Mouse (Mus musculus) midbrain, embryonic 11.5 days (tissue): Measurements from ENCODE around the gene Hp. TPM values are rescaled to one million over a fixed set of nuclear protein-coding genes. Genes with fewer than 3 reads are reported as not detected.

Source experiments
- ATAC-seq: fragments of 200-750 bp; cut with Nextera tagmentation; 2 replicates; pipeline ENCODE4 v1.8.0; 2017; ENCODE audit warnings: moderate TSS enrichment, moderate library complexity; ENCODE audit not compliant: low FRiP score
- DNase-seq: peaks from one replicate; pipeline ENCODE4 v3.0.0; 2015; ENCODE audit warnings: low spot score; ENCODE audit errors: missing footprints
- H3K27ac ChIP-seq: fragments of 300-500 bp; sonication (generic); 2 replicates; pipeline ENCODE4 v1.5.1; 2014; ENCODE audit warnings: low read depth, low read length
- H3K27me3 ChIP-seq: fragments of 300-500 bp; sonication (generic); 2 replicates; pipeline ENCODE4 v1.6.1; 2014; ENCODE audit warnings: mild to moderate bottlenecking, low read length, moderate library complexity, mixed read lengths; ENCODE audit not compliant: control insufficient read depth, insufficient read depth
- H3K36me3 ChIP-seq: fragments of 300-500 bp; sonication (generic); 2 replicates; pipeline ENCODE4 v1.6.1; 2014; ENCODE audit warnings: mild to moderate bottlenecking, low read length, moderate library complexity, mixed read lengths; ENCODE audit not compliant: control insufficient read depth, insufficient read depth
- H3K4me1 ChIP-seq: fragments of 300-500 bp; sonication (generic); 2 replicates; pipeline ENCODE4 v1.6.1; 2014; ENCODE audit warnings: low read length; ENCODE audit not compliant: control insufficient read depth, insufficient read depth
- H3K4me2 ChIP-seq: fragments of 300-500 bp; sonication (generic); 2 replicates; pipeline ENCODE4 v1.6.1; 2014; ENCODE audit warnings: mild to moderate bottlenecking, moderate library complexity
- H3K4me3 ChIP-seq: fragments of 300-500 bp; sonication (generic); 2 replicates; pipeline ENCODE4 v1.5.1; 2014; ENCODE audit warnings: low read depth, low read length
- H3K9ac ChIP-seq: fragments of 300-500 bp; sonication (generic); 2 replicates; pipeline ENCODE4 v1.6.1; 2014; ENCODE audit warnings: low read length
- H3K9me3 ChIP-seq: fragments of 300-500 bp; sonication (generic); 2 replicates; pipeline ENCODE4 v1.6.1; 2016; ENCODE audit warnings: low read length; ENCODE audit not compliant: control insufficient read depth
- WGBS: fragments of 180-500 bp; shearing (Covaris S2); extraction: QIAGEN DNeasy Blood & Tissue Kit; methylation state at CpG from one replicate; pipeline ENCODE4 v1.1.7; 2014; 5-methylcytosine and 5-hydroxymethylcytosine counted together
- polyA plus RNA-seq: library from polyadenylated mRNA; unstranded; fragments of >200 nt; fragmentation: Nextera tagmentation; extraction: Ambion mirVana; gene quantifications from 2 replicates; pipeline ENCODE4 v1.2.1, GENCODE M21; 2014

The Hp gene
- 0.33 and 0.34 TPM in 2 replicates for polyA plus RNA-seq

GRCm38 (mm10) chr8:109578900-109579301 is at the start of gene Hp:
Gene Hp, minus strand, starts transcription at chr8:109579172.
- Histone ChIP-seq H3K36me3 (no peaks in the 10 kb centered on the region), H3K4me1 (no peaks in the 10 kb centered on the region), H3K4me2 (no peak within 1 kb of the TSS), H3K27me3 (no peaks in the 10 kb centered on the region), H3K9ac (no peak within 1 kb of the TSS), H3K9me3 (no peaks in the 10 kb centered on the region), H3K27ac (no peak within 1 kb of the TSS), H3K4me3 (no peak within 1 kb of the TSS)
- ATAC-seq: no peak
- WGBS: 74% methylated on average over 8 of the region's 8 CpGs
- DNase-seq: no peak

GRCm38 (mm10) chr8:109628638-109629037 is 49.7 kb upstream of the Hp start:
- 84% methylated on average over 6 of the region's 6 CpGs for WGBS
- ATAC-seq: no peak
- Histone ChIP-seq H3K4me2 (no peak overlapping the region), H3K4me3 (no peak overlapping the region), H3K9me3 (no peaks in the 10 kb centered on the region), H3K27me3 (no peaks in the 10 kb centered on the region), H3K9ac (no peak overlapping the region), H3K27ac (no peak overlapping the region), H3K36me3 (no peaks in the 10 kb centered on the region), H3K4me1 (no peaks in the 10 kb centered on the region)
- DNase-seq: no peak

GRCm38 (mm10) chr8:109615569-109615968 is 36.6 kb upstream of the Hp start:
- ATAC-seq (no peak), DNase-seq (no peak)
- 84% methylated on average over 3 of the region's 3 CpGs for WGBS
- 0 out of 2 replicates have a peak, but pooled peaks cover 3% of the 10 kb centered on the region for H3K9me3 ChIP-seq
- no peaks in the 10 kb centered on the region for H3K27me3 ChIP-seq
- no peak overlapping the region for H3K27ac ChIP-seq
- no peak overlapping the region for H3K4me2 ChIP-seq
- no peak overlapping the region for H3K9ac ChIP-seq
- H3K4me3 ChIP-seq: no peak overlapping the region
- H3K36me3 ChIP-seq: no peaks in the 10 kb centered on the region
- H3K4me1 ChIP-seq: no peaks in the 10 kb centered on the region

GRCm38 (mm10) chr8:109614243-109615210 is 35.6 kb upstream of the Hp start, which contains the start of gene Pkd1l3:
Gene Pkd1l3, plus strand, starts transcription at chr8:109614517.
- DNase-seq: no peak
- Histone ChIP-seq H3K27ac (no peak within 1 kb of the TSS), H3K9me3 (0 out of 2 replicates have a peak, but pooled peaks cover under 1% of the 10 kb centered on the region), H3K36me3 (no peaks in the 10 kb centered on the region), H3K4me3 (no peak within 1 kb of the TSS), H3K9ac (no peak within 1 kb of the TSS), H3K27me3 (no peaks in the 10 kb centered on the region), H3K4me2 (no peak within 1 kb of the TSS), H3K4me1 (no peaks in the 10 kb centered on the region)
- 66% methylated on average over 27 of the region's 27 CpGs for WGBS
- no peak for ATAC-seq

GRCm38 (mm10) chr8:109609153-109609502 is 30.2 kb upstream of the Hp start:
- Histone ChIP-seq H3K27me3 (no peaks in the 10 kb centered on the region), H3K36me3 (peaks cover 4% of the 10 kb centered on the region; the same call in 1 of the 2 replicates), H3K9ac (peak overlapping the region; percentile 90), H3K4me2 (peak overlapping the region; percentile 79), H3K9me3 (no peaks in the 10 kb centered on the region), H3K4me1 (peaks cover 10% of the 10 kb centered on the region; the same call in 1 of the 2 replicates), H3K4me3 (peak overlapping the region; percentile 59), H3K27ac (peak overlapping the region; percentile 97)
- WGBS: 26% methylated on average over 5 of the region's 5 CpGs
- DNase-seq (no peak), ATAC-seq (no peak)

GRCm38 (mm10) chr8:109608271-109609152 is 29.5 kb upstream of the Hp start, which contains the start of gene Dhodh:
Gene Dhodh, minus strand, starts transcription at chr8:109608673.
- Histone ChIP-seq H3K27me3 (no peaks in the 10 kb centered on the region), H3K9ac (peak within 1 kb of the TSS; percentile 90), H3K9me3 (no peaks in the 10 kb centered on the region), H3K4me1 (peaks cover 10% of the 10 kb centered on the region; the same call in 1 of the 2 replicates), H3K36me3 (peaks cover 8% of the 10 kb centered on the region; the same call in 1 of the 2 replicates), H3K27ac (peak within 1 kb of the TSS; percentile 97), H3K4me2 (peak within 1 kb of the TSS; percentile 79), H3K4me3 (peak within 1 kb of the TSS; percentile 59)
- DNase-seq: peak; percentile 98
- peak; percentile 99 for ATAC-seq
- WGBS: under 1% methylated on average over 42 of the region's 42 CpGs

- H3K27me3 ChIP-seq: no peaks in the 10 kb centered on the region
- H3K27ac ChIP-seq: no peak overlapping the region
- peak overlapping the region; percentile 59 for H3K4me3 ChIP-seq
- ATAC-seq (no peak), DNase-seq (peak; percentile 83)
- 12% methylated on average over 12 of the region's 12 CpGs for WGBS
- peaks cover 8% of the 10 kb centered on the region; the same call in 1 of the 2 replicates for H3K36me3 ChIP-seq
- peak overlapping the region; percentile 79 for H3K4me2 ChIP-seq
- H3K9me3 ChIP-seq: no peaks in the 10 kb centered on the region
- peaks cover 10% of the 10 kb centered on the region; the same call in 1 of the 2 replicates for H3K4me1 ChIP-seq
- peak overlapping the region; percentile 90 for H3K9ac ChIP-seq
Observed at GRCm38 (mm10) chr8:109607650-109608049, 28.7 kb upstream of the Hp start.

GRCm38 (mm10) chr8:109606725-109607124 is 27.8 kb upstream of the Hp start:
- WGBS: 83% methylated on average over 2 of the region's 2 CpGs
- H3K4me2 ChIP-seq: no peak overlapping the region
- ATAC-seq: no peak
- H3K4me1 ChIP-seq: peaks cover 10% of the 10 kb centered on the region; the same call in 1 of the 2 replicates
- no peak for DNase-seq
- H3K27ac ChIP-seq: no peak overlapping the region
- no peak overlapping the region for H3K9ac ChIP-seq
- H3K9me3 ChIP-seq: no peaks in the 10 kb centered on the region
- no peaks in the 10 kb centered on the region for H3K27me3 ChIP-seq
- H3K36me3 ChIP-seq: peaks cover 8% of the 10 kb centered on the region; the same call in 1 of the 2 replicates
- no peak overlapping the region for H3K4me3 ChIP-seq
